Mouse (Mus musculus): ENCODE measurements around the gene Ffar4. TPM values are rescaled to one million over a fixed set of nuclear protein-coding genes. Genes with fewer than 3 reads are reported as not detected.

Ffar4 gene
- polyA plus RNA-seq, 1 experiment from 2014 or later, result not detected

GRCm38 (mm10) chr19:38086948-38087551 is 9.8 kb upstream of the Ffar4 start:
- ATAC-seq (ENCODE audit: low FRiP score) (0 out of 2 replicates have a peak, but pooled peaks have one; percentile 48), DNase-seq (ENCODE audit: low spot score, missing footprints) (no peak)
- H3K9me3 ChIP-seq (ENCODE audit: control insufficient read depth, low read length), result no peaks in the 10 kb centered on the region
- no peak overlapping the region for H3K4me2 ChIP-seq
- no peak overlapping the region for H3K27ac ChIP-seq (ENCODE audit: low read depth, low read length)
- H3K4me3 ChIP-seq (ENCODE audit: low read depth, low read length), result no peak overlapping the region
- H3K4me1 ChIP-seq (ENCODE audit: control insufficient read depth, insufficient read depth, low read length), result 0 out of 2 replicates have a peak, but pooled peaks cover 3% of the 10 kb centered on the region
- no peaks in the 10 kb centered on the region for H3K36me3 ChIP-seq (ENCODE audit: control insufficient read depth, insufficient read depth, low read length)
- 66% methylated on average over 11 of the region's 11 CpGs for WGBS
- no peak overlapping the region for H3K9ac ChIP-seq (ENCODE audit: low read length)
- no peaks in the 10 kb centered on the region for H3K27me3 ChIP-seq (ENCODE audit: control insufficient read depth, insufficient read depth, low read length)

GRCm38 (mm10) chr19:38089358-38089757 is 7.5 kb upstream of the Ffar4 start:
- no peak for DNase-seq (ENCODE audit: low spot score, missing footprints)
- ATAC-seq (ENCODE audit: low FRiP score), result no peak
- Histone ChIP-seq H3K9me3 (ENCODE audit: control insufficient read depth, low read length) (no peaks in the 10 kb centered on the region), H3K27me3 (ENCODE audit: control insufficient read depth, insufficient read depth, low read length) (no peaks in the 10 kb centered on the region), H3K4me2 (no peak overlapping the region), H3K4me3 (ENCODE audit: low read depth, low read length) (no peak overlapping the region), H3K9ac (ENCODE audit: low read length) (no peak overlapping the region), H3K36me3 (ENCODE audit: control insufficient read depth, insufficient read depth, low read length) (no peaks in the 10 kb centered on the region), H3K27ac (ENCODE audit: low read depth, low read length) (no peak overlapping the region), H3K4me1 (ENCODE audit: control insufficient read depth, insufficient read depth, low read length) (0 out of 2 replicates have a peak, but pooled peaks cover 3% of the 10 kb centered on the region)
- WGBS, result 83% methylated on average over 8 of the region's 8 CpGs

GRCm38 (mm10) chr19:38091512-38091985 is 5.3 kb upstream of the Ffar4 start:
- Histone ChIP-seq H3K4me1 (ENCODE audit: control insufficient read depth, insufficient read depth, low read length) (0 out of 2 replicates have a peak, but pooled peaks cover 3% of the 10 kb centered on the region), H3K36me3 (ENCODE audit: control insufficient read depth, insufficient read depth, low read length) (no peaks in the 10 kb centered on the region), H3K9ac (ENCODE audit: low read length) (no peak overlapping the region), H3K9me3 (ENCODE audit: control insufficient read depth, low read length) (no peaks in the 10 kb centered on the region), H3K4me3 (ENCODE audit: low read depth, low read length) (no peak overlapping the region), H3K27me3 (ENCODE audit: control insufficient read depth, insufficient read depth, low read length) (peaks cover 9% of the 10 kb centered on the region), H3K27ac (ENCODE audit: low read depth, low read length) (no peak overlapping the region), H3K4me2 (no peak overlapping the region)
- peak; percentile 70; the same call in 1 of the 2 replicates for ATAC-seq (ENCODE audit: low FRiP score)
- DNase-seq (ENCODE audit: low spot score, missing footprints), result peak; percentile 59
- 51% methylated on average over 4 of the region's 4 CpGs for WGBS

GRCm38 (mm10) chr19:38096231-38096630 is 640 bp upstream of the Ffar4 start:
- no peak overlapping the region for H3K4me2 ChIP-seq
- H3K9me3 ChIP-seq (ENCODE audit: control insufficient read depth, low read length), result no peaks in the 10 kb centered on the region
- DNase-seq (ENCODE audit: low spot score, missing footprints) (peak; percentile 83), ATAC-seq (ENCODE audit: low FRiP score) (no peak)
- no peaks in the 10 kb centered on the region for H3K36me3 ChIP-seq (ENCODE audit: control insufficient read depth, insufficient read depth, low read length)
- no peak overlapping the region for H3K27ac ChIP-seq (ENCODE audit: low read depth, low read length)
- H3K4me3 ChIP-seq (ENCODE audit: low read depth, low read length), result no peak overlapping the region
- WGBS, result 13% methylated on average over 4 of the region's 4 CpGs
- peaks cover 29% of the 10 kb centered on the region for H3K27me3 ChIP-seq (ENCODE audit: control insufficient read depth, insufficient read depth, low read length)
- H3K4me1 ChIP-seq (ENCODE audit: control insufficient read depth, insufficient read depth, low read length), result peaks cover 10% of the 10 kb centered on the region
- H3K9ac ChIP-seq (ENCODE audit: low read length), result no peak overlapping the region

GRCm38 (mm10) chr19:38107871-38108270 is 11.0 kb downstream of the Ffar4 start:
- 93% methylated on average over 4 of the region's 4 CpGs for WGBS
- no peaks in the 10 kb centered on the region for H3K4me1 ChIP-seq (ENCODE audit: control insufficient read depth, insufficient read depth, low read length)
- no peak overlapping the region for H3K4me2 ChIP-seq
- no peak overlapping the region for H3K4me3 ChIP-seq (ENCODE audit: low read depth, low read length)
- H3K9me3 ChIP-seq (ENCODE audit: control insufficient read depth, low read length), result no peaks in the 10 kb centered on the region
- no peaks in the 10 kb centered on the region for H3K27me3 ChIP-seq (ENCODE audit: control insufficient read depth, insufficient read depth, low read length)
- no peaks in the 10 kb centered on the region for H3K36me3 ChIP-seq (ENCODE audit: control insufficient read depth, insufficient read depth, low read length)
- no peak for ATAC-seq (ENCODE audit: low FRiP score)
- H3K27ac ChIP-seq (ENCODE audit: low read depth, low read length), result no peak overlapping the region
- no peak overlapping the region for H3K9ac ChIP-seq (ENCODE audit: low read length)
- no peak for DNase-seq (ENCODE audit: low spot score, missing footprints)

- Histone ChIP-seq H3K27me3 (ENCODE audit: control insufficient read depth, insufficient read depth, low read length) (no peaks in the 10 kb centered on the region), H3K36me3 (ENCODE audit: control insufficient read depth, insufficient read depth, low read length) (no peaks in the 10 kb centered on the region), H3K4me3 (ENCODE audit: low read depth, low read length) (no peak overlapping the region), H3K9ac (ENCODE audit: low read length) (no peak overlapping the region), H3K4me1 (ENCODE audit: control insufficient read depth, insufficient read depth, low read length) (no peaks in the 10 kb centered on the region), H3K27ac (ENCODE audit: low read depth, low read length) (no peak overlapping the region), H3K4me2 (no peak overlapping the region), H3K9me3 (ENCODE audit: control insufficient read depth, low read length) (no peaks in the 10 kb centered on the region)
- DNase-seq (ENCODE audit: low spot score, missing footprints) (no peak), ATAC-seq (ENCODE audit: low FRiP score) (no peak)
- WGBS, result 92% methylated on average over 15 of the region's 15 CpGs
Measured at GRCm38 (mm10) chr19:38109506-38110242, 12.8 kb downstream of the Ffar4 start.

GRCm38 (mm10) chr19:38111056-38111455 is 14.2 kb downstream of the Ffar4 start:
- Histone ChIP-seq H3K27ac (ENCODE audit: low read depth, low read length) (no peak overlapping the region), H3K4me2 (no peak overlapping the region), H3K4me1 (ENCODE audit: control insufficient read depth, insufficient read depth, low read length) (no peaks in the 10 kb centered on the region), H3K4me3 (ENCODE audit: low read depth, low read length) (no peak overlapping the region), H3K27me3 (ENCODE audit: control insufficient read depth, insufficient read depth, low read length) (no peaks in the 10 kb centered on the region), H3K9me3 (ENCODE audit: control insufficient read depth, low read length) (no peaks in the 10 kb centered on the region), H3K36me3 (ENCODE audit: control insufficient read depth, insufficient read depth, low read length) (no peaks in the 10 kb centered on the region), H3K9ac (ENCODE audit: low read length) (no peak overlapping the region)
- DNase-seq (ENCODE audit: low spot score, missing footprints), result no peak
- WGBS, result 80% methylated on average over 8 of the region's 8 CpGs
- ATAC-seq (ENCODE audit: low FRiP score), result no peak

- Histone ChIP-seq H3K4me3 (ENCODE audit: low read depth, low read length) (no peak overlapping the region), H3K4me2 (no peak overlapping the region), H3K9me3 (ENCODE audit: control insufficient read depth, low read length) (no peaks in the 10 kb centered on the region), H3K4me1 (ENCODE audit: control insufficient read depth, insufficient read depth, low read length) (no peaks in the 10 kb centered on the region), H3K9ac (ENCODE audit: low read length) (no peak overlapping the region), H3K27me3 (ENCODE audit: control insufficient read depth, insufficient read depth, low read length) (no peaks in the 10 kb centered on the region), H3K27ac (ENCODE audit: low read depth, low read length) (no peak overlapping the region), H3K36me3 (ENCODE audit: control insufficient read depth, insufficient read depth, low read length) (no peaks in the 10 kb centered on the region)
- ATAC-seq (ENCODE audit: low FRiP score) (no peak), DNase-seq (ENCODE audit: low spot score, missing footprints) (no peak)
- WGBS, result 60% methylated on average over 4 of the region's 4 CpGs
Measured at GRCm38 (mm10) chr19:38112575-38112974, 15.7 kb downstream of the Ffar4 start.

- WGBS, result 90% methylated on average over 7 of the region's 7 CpGs
Measured at GRCm38 (mm10) chr19:38114834-38115491, 18.1 kb downstream of the Ffar4 start.

More at GRCm38 (mm10) chr19:38114834-38115491, 18.1 kb downstream of the Ffar4 start:
- no peak overlapping the region for H3K27ac ChIP-seq (ENCODE audit: low read depth, low read length)
- no peaks in the 10 kb centered on the region for H3K9me3 ChIP-seq (ENCODE audit: control insufficient read depth, low read length)
- H3K27me3 ChIP-seq (ENCODE audit: control insufficient read depth, insufficient read depth, low read length), result no peaks in the 10 kb centered on the region
- H3K4me2 ChIP-seq, result no peak overlapping the region
- H3K9ac ChIP-seq (ENCODE audit: low read length), result no peak overlapping the region
- DNase-seq (ENCODE audit: low spot score, missing footprints) (peak; percentile 12), ATAC-seq (ENCODE audit: low FRiP score) (no peak)
- no peak overlapping the region for H3K4me3 ChIP-seq (ENCODE audit: low read depth, low read length)
- no peaks in the 10 kb centered on the region for H3K4me1 ChIP-seq (ENCODE audit: control insufficient read depth, insufficient read depth, low read length)
- no peaks in the 10 kb centered on the region for H3K36me3 ChIP-seq (ENCODE audit: control insufficient read depth, insufficient read depth, low read length)

All from midbrain, embryonic 11.5 days (tissue).